Mouse (Mus musculus) liver, adult 2 months (tissue): Measurements from ENCODE around the gene Dnajc6. TPM values are rescaled to one million over a fixed set of nuclear protein-coding genes. Genes with fewer than 3 reads are reported as not detected.

Source experiments
- DNase-seq: peaks from one replicate; pipeline ENCODE4 v3.0.0-alpha.2; 2011; ENCODE audit warnings: low read depth, low spot score; ENCODE audit errors: extremely low read depth
- H3K27ac ChIP-seq: fragments of 200-500 bp; replicated peaks from 2 replicates; pipeline ENCODE4 v1.5.1; 2012; ENCODE audit warnings: low read depth, mild to moderate bottlenecking, control low read depth, inconsistent platforms, low read length; ENCODE audit not compliant: insufficient read depth
- H3K27me3 ChIP-seq: fragments of 200-500 bp; 2 replicates; pipeline ENCODE4 v1.6.1; 2012; ENCODE audit warnings: mild to moderate bottlenecking, moderate library complexity, low read length, inconsistent platforms; ENCODE audit not compliant: control insufficient read depth, insufficient read depth
- H3K36me3 ChIP-seq: fragments of 200-500 bp; 2 replicates; pipeline ENCODE4 v1.6.1; 2012; ENCODE audit warnings: low read length, inconsistent platforms; ENCODE audit not compliant: control insufficient read depth, insufficient read depth
- H3K4me1 ChIP-seq: fragments of 200-500 bp; 2 replicates; pipeline ENCODE4 v1.6.1; 2011; ENCODE audit warnings: low read length; ENCODE audit not compliant: control insufficient read depth, insufficient read depth
- H3K4me3 ChIP-seq: fragments of 200-500 bp; 2 replicates; pipeline ENCODE4 v1.5.1; 2011; ENCODE audit warnings: low read depth, mild to moderate bottlenecking, control low read depth, low read length, moderate library complexity; ENCODE audit not compliant: insufficient read depth
- H3K79me2 ChIP-seq: fragments of 200-500 bp; 2 replicates; pipeline ENCODE4 v1.6.1; 2012; ENCODE audit warnings: inconsistent platforms, mild to moderate bottlenecking, low read length, moderate library complexity; ENCODE audit not compliant: control insufficient read depth, insufficient read depth
- H3K9ac ChIP-seq: fragments of 200-500 bp; 2 replicates; pipeline ENCODE4 v1.6.1; 2012; ENCODE audit warnings: low read depth, mild to moderate bottlenecking, control low read depth, inconsistent platforms, low read length
- CTCF ChIP-seq: fragments of 200-500 bp; IDR thresholded peaks from 2 replicates; pipeline ENCODE4 v1.5.1; 2011; ENCODE audit warnings: low read depth, low read length, control low read depth
- POLR2A ChIP-seq: fragments of 200-500 bp; IDR thresholded peaks from 2 replicates; pipeline ENCODE4 v1.6.1; 2011; ENCODE audit warnings: low read length, control low read depth; ENCODE audit not compliant: insufficient read depth; ENCODE audit errors: extremely low read depth
- WGBS: fragments of 180-500 bp; shearing (Covaris S2); methylation state at CpG from one replicate; pipeline ENCODE4 v1.1.7; 2018; 5-methylcytosine and 5-hydroxymethylcytosine counted together
- polyA plus RNA-seq: library from polyadenylated mRNA; depleted of rRNA; stranded (reverse); fragments of >200 nt; gene quantifications from 2 replicates; pipeline ENCODE4 v1.2.3, GENCODE M21; 2012
- total RNA-seq: library from RNA; depleted of rRNA; stranded (reverse); fragments of >200 nt; gene quantifications from 2 replicates; pipeline ENCODE4 v1.2.3, GENCODE M21; 2014

Dnajc6 gene
- total and polyA plus RNA-seq, 2 experiments, result 0.01 to 0.09 TPM

GRCm38 (mm10) chr4:101513251-101513650 is 16.8 kb downstream of the Dnajc6 start:
- Histone ChIP-seq H3K27me3 (peaks cover 5% of the 10 kb centered on the region), H3K36me3 (no peaks in the 10 kb centered on the region), H3K9ac (no peak overlapping the region), H3K79me2 (no peaks in the 10 kb centered on the region), H3K4me1 (no peaks in the 10 kb centered on the region; the same call in 1 of the 2 replicates), H3K27ac (no peak overlapping the region), H3K4me3 (no peak overlapping the region)
- TF ChIP-seq POLR2A (no peak), CTCF (no peak)
- WGBS, result 90% methylated on average over 3 of the region's 3 CpGs
- no peak for DNase-seq

- H3K9ac ChIP-seq, result no peak overlapping the region
- H3K79me2 ChIP-seq, result no peaks in the 10 kb centered on the region
- no peak for DNase-seq
- WGBS, result 96% methylated on average over 14 of the region's 14 CpGs
- H3K4me1 ChIP-seq, result no peaks in the 10 kb centered on the region
- H3K27me3 ChIP-seq, result no peaks in the 10 kb centered on the region
- no peak for TF ChIP-seq POLR2A
- TF ChIP-seq CTCF, result no peak
- H3K36me3 ChIP-seq, result no peaks in the 10 kb centered on the region
- H3K27ac ChIP-seq, result no peak overlapping the region
- no peak overlapping the region for H3K4me3 ChIP-seq
Measured at GRCm38 (mm10) chr4:101515853-101516252, 19.4 kb downstream of the Dnajc6 start.

- Histone ChIP-seq H3K36me3 (no peaks in the 10 kb centered on the region), H3K27ac (no peak overlapping the region), H3K79me2 (no peaks in the 10 kb centered on the region), H3K27me3 (no peaks in the 10 kb centered on the region), H3K9ac (no peak overlapping the region), H3K4me3 (no peak overlapping the region), H3K4me1 (no peaks in the 10 kb centered on the region)
- no peak for DNase-seq
- 86% methylated on average over 17 of the region's 17 CpGs for WGBS
- TF ChIP-seq POLR2A (no peak), CTCF (no peak)
Measured at GRCm38 (mm10) chr4:101516434-101517168, 20.2 kb downstream of the Dnajc6 start.

- WGBS, result 85% methylated on average over 4 of the region's 4 CpGs
- TF ChIP-seq CTCF, result no peak
- H3K79me2 ChIP-seq, result no peaks in the 10 kb centered on the region
Measured at GRCm38 (mm10) chr4:101531901-101532300, 35.5 kb downstream of the Dnajc6 start.

DNA sequence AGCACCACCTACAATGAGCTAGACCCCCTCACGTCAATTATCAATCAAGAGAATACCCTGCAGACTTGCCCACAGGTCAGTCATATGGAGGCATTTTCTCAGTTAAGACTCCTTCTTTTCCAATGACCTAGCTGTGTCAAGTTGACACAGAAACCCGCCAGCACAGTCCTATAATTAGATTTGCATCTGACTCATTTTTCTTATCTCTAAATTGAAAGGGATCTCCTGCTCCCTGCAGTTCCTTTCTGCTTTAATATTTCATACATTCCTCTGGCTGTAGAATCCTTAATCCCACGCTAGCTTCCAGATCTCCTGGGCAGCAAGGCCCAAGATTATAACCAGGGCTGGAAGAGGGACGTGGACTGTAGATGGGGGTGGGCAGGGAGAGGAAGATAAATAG is 44.1 kb downstream of the Dnajc6 start:
- 77% methylated on average over 4 of the region's 4 CpGs for WGBS
- no peaks in the 10 kb centered on the region for H3K27me3 ChIP-seq
- H3K9ac ChIP-seq, result no peak overlapping the region
- no peaks in the 10 kb centered on the region for H3K36me3 ChIP-seq
- no peak overlapping the region for H3K27ac ChIP-seq
- H3K4me3 ChIP-seq, result no peak overlapping the region
- H3K79me2 ChIP-seq, result no peaks in the 10 kb centered on the region
- no peaks in the 10 kb centered on the region for H3K4me1 ChIP-seq
- DNase-seq, result no peak
- TF ChIP-seq CTCF, result no peak
- TF ChIP-seq POLR2A, result no peak

More at GRCm38 (mm10) chr4:101531901-101532300, 35.5 kb downstream of the Dnajc6 start:
- H3K9ac ChIP-seq, result no peak overlapping the region
- H3K27ac ChIP-seq, result no peak overlapping the region
- H3K4me1 ChIP-seq, result no peaks in the 10 kb centered on the region
- H3K4me3 ChIP-seq, result no peak overlapping the region
- no peak for DNase-seq
- no peaks in the 10 kb centered on the region for H3K36me3 ChIP-seq
- no peaks in the 10 kb centered on the region for H3K27me3 ChIP-seq

- Histone ChIP-seq H3K9ac (no peak overlapping the region), H3K27ac (no peak overlapping the region), H3K4me1 (peaks cover 3% of the 10 kb centered on the region; the same call in 1 of the 2 replicates), H3K79me2 (no peaks in the 10 kb centered on the region), H3K27me3 (peaks cover 12% of the 10 kb centered on the region), H3K36me3 (no peaks in the 10 kb centered on the region), H3K4me3 (no peak overlapping the region)
- TF ChIP-seq POLR2A (no peak), CTCF (no peak)
- WGBS, result 4% methylated on average over 33 of the region's 33 CpGs
- no peak for DNase-seq
Measured at GRCm38 (mm10) chr4:101549958-101550591, 53.6 kb downstream of the Dnajc6 start.
